Mouse (Mus musculus) G1E (cell line): ENCODE measurements around the gene Gsk3a.

Source experiments
- CTCF ChIP-seq: IDR thresholded peaks from 2 replicates; pipeline ENCODE4 v1.5.1; 2012; ENCODE audit warnings: low read depth, low read length, inconsistent platforms, mixed read lengths
- GATA1 ChIP-seq: IDR thresholded peaks from 2 replicates; pipeline ENCODE4 v1.6.1; 2012; ENCODE audit warnings: borderline replicate concordance, low read length, inconsistent platforms, mixed read lengths
- TAL1 ChIP-seq: conservative IDR thresholded peaks from 2 replicates; pipeline ENCODE4 v1.6.1; 2012; ENCODE audit warnings: low read depth, low read length, inconsistent platforms, mixed read lengths

- TF ChIP-seq CTCF = no peak
- TF ChIP-seq GATA1 = no peak
- no peak for TF ChIP-seq TAL1
These were observed 5.5 kb downstream of the Gsk3a start for GRCm38 (mm10) chr7:25232101-25232648.
